Mouse (Mus musculus) olfactory bulb, adult 2 months (tissue): ENCODE measurements around the gene Slc9a5.

Experiments
- CTCF ChIP-seq: fragments of 200-500 bp; IDR thresholded peaks from 2 replicates; pipeline ENCODE4 v1.5.1; 2012; ENCODE audit warnings: low read depth, mild to moderate bottlenecking, low read length, moderate library complexity; ENCODE audit not compliant: insufficient read depth
- POLR2A ChIP-seq: fragments of 200-500 bp; IDR thresholded peaks from 2 replicates; pipeline ENCODE4 v1.6.1; 2012; ENCODE audit warnings: mild to moderate bottlenecking, low read depth, low read length, moderate library complexity; ENCODE audit not compliant: insufficient read depth

GRCm38 (mm10) chr8:105378673-105379072 lies 30.0 kb downstream of the Slc9a5 start:
- TF ChIP-seq POLR2A (no peak), CTCF (no peak)
